Mouse (Mus musculus): ENCODE measurements at regions not wholly inside any gene's neighbourhood (a gene's known extent, or its start where the extent isn't known, plus 50 kb on each side); places are given as distances from the start of the nearest gene placed in this dataset.
A peak's percentile ranks its signal among the peaks of the same experiment; 100 is the strongest.
"Not testable (repeated sequence)": the region's sequence is repeated elsewhere in the genome, so short reads cannot be mapped to it uniquely, and the experiment has no call there.

DNA sequence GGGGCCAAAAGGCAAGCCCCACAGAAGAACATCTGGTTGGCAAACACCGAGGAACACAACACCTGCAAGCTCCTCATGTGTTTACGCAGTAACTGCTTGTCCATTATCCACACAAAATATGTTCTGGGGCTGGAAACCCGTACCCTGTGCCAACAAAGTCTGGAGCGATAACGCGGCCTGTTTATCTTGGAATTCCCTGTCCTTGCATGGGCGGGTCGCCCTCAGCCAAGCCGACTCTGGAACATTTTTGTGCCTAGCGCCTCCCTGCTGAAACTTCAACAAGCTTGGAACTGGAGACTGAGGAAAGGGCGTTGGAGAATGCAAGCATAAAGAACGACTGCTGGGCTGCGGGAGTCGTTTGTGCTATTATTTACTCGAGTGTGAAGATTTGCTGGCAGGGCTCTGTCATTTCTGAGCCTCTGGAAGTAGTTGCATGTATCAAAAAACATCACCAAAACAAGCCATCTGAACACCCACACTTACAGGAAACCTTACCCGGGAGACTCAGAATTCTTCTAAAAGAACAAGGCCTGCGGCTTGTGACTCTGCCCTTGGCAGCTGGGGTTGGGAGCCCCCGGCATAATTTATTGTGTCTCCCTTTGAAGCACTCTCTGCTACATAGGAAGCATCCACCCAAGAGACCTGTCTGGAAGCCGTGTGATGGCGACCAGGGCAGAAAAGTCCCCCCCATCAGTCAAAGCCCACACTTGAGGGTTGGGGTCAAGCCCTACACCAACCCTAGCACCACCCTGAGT, 338.3 kb upstream of the Rgma start:
- peak overlapping the region; percentile 63; the same call in 1 of the 2 replicates for H3K27ac ChIP-seq (replicated peaks)
- H3K9ac ChIP-seq: no peak overlapping the region
- ATAC-seq (ENCODE audit: insufficient number of reproducible peaks, low FRiP score, low TSS enrichment, low read depth): peak; percentile 76; the same call in 1 of the 2 replicates
- no peaks in the 10 kb centered on the region for H3K36me3 ChIP-seq
- no peak overlapping the region for H3K4me2 ChIP-seq (replicated peaks)
- WGBS: 45% methylated on average over 20 of the region's 20 CpGs
- H3K27me3 ChIP-seq: no peaks in the 10 kb centered on the region
- no peak overlapping the region for H3K4me3 ChIP-seq (replicated peaks)
- no peaks in the 10 kb centered on the region for H3K9me3 ChIP-seq (replicated peaks)
- peaks cover 19% of the 10 kb centered on the region for H3K4me1 ChIP-seq

DNA sequence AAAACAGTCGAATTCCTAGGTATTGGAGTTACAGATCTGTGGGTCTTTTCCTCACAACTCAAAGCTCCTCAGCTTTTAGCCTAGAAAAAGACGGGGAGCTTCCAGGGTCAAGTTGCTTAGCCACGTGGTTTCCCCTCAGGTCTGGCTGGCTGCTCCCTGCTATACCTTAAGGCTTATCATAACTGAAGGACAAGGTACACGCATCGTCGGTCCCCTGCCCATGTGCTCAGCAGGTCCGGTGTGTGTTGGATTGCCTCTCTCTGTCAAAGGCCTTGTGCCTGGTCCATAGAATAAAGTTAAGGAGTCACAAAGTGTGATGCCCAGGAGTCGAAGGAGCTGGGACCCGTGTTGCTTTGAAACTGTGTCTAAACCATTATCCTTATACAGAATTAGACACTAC, 337.7 kb upstream of the Rgma start:
- Histone ChIP-seq H3K9ac (no peak overlapping the region), H3K4me3 (replicated peaks) (no peak overlapping the region), H3K27me3 (no peaks in the 10 kb centered on the region), H3K4me2 (replicated peaks) (no peak overlapping the region), H3K4me1 (peaks cover 13% of the 10 kb centered on the region), H3K27ac (replicated peaks) (no peak overlapping the region), H3K36me3 (no peaks in the 10 kb centered on the region), H3K9me3 (replicated peaks) (no peaks in the 10 kb centered on the region)
- WGBS: 89% methylated on average over 9 of the region's 9 CpGs
- no peak for ATAC-seq (ENCODE audit: insufficient number of reproducible peaks, low FRiP score, low TSS enrichment, low read depth)

DNA sequence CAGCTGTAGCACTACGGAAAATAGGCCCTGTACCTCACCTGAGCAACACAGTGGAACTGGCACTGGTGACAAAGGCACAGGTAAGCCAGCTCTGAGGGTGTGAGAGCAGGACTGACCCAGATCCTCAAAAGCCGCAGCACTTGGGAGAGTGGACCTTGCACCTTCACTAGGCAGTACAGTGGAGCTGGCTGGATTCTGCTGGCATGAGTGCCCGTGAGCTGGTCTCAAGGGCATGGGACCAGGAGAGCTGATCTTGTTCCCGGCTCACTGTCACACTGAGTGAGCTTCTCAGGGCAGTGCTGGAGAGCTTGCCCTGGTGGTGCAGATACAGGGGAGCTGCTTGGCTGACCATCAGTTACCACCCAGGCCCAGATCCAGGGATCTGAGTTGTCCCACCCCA, 335.4 kb upstream of the Rgma start:
- Histone ChIP-seq H3K9ac (no peak overlapping the region), H3K9me3 (replicated peaks) (no peaks in the 10 kb centered on the region), H3K4me2 (replicated peaks) (no peak overlapping the region), H3K4me3 (replicated peaks) (no peak overlapping the region), H3K27me3 (no peaks in the 10 kb centered on the region), H3K36me3 (no peaks in the 10 kb centered on the region), H3K4me1 (peaks cover 9% of the 10 kb centered on the region), H3K27ac (replicated peaks) (no peak overlapping the region)
- WGBS: 92% methylated on average over 4 of the region's 4 CpGs
- no peak for ATAC-seq (ENCODE audit: insufficient number of reproducible peaks, low FRiP score, low TSS enrichment, low read depth)

DNA sequence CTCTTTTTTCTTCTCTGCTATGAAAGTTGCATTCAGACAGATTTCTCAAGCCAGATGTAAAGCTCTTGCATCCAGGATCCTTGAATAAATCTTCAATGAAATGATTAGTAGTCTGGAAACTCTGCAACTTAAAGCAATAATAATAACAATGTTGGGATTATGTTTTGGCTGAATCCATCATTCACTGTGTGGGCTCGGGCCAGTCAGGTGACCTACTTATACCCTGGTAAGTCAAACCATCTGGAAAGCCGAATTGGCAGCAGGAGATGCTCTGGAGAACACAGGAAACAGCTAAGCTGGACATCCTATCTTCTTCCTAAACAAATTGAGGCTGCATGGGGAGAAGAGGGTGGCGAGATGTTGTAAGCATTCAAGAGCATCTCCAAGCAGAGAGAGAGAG, 331.0 kb upstream of the Rgma start:
- Histone ChIP-seq H3K36me3 (no peaks in the 10 kb centered on the region), H3K27me3 (no peaks in the 10 kb centered on the region), H3K4me3 (replicated peaks) (no peak overlapping the region), H3K27ac (replicated peaks) (no peak overlapping the region), H3K4me2 (replicated peaks) (no peak overlapping the region), H3K9ac (no peak overlapping the region), H3K4me1 (peaks cover 3% of the 10 kb centered on the region; the same call in 1 of the 2 replicates), H3K9me3 (replicated peaks) (no peaks in the 10 kb centered on the region)
- ATAC-seq (ENCODE audit: insufficient number of reproducible peaks, low FRiP score, low TSS enrichment, low read depth): no peak
- 36% methylated on average over 3 of the region's 3 CpGs for WGBS

DNA sequence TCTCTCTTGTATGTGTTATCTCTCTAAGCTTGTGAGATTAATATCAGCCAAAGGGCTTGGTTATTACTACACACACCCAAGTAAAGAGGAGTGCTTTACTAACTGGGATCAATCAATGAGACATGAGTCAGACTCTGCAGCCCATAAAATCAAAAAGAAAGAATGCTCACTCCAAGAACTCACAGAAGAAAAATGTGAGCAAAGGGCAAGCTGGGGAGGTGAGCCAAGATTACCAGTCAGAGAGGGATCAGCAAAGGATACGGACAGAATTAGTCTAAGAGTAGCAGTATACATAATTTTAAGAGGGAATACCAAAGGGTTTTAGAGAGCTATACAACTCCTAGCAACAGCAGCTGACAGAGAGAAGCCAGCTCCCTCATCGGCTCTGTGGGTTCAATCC, 319.4 kb upstream of the Rgma start:
- 81% methylated on average over 2 of the region's 2 CpGs for WGBS
- H3K27ac ChIP-seq (replicated peaks): no peak overlapping the region
- no peaks in the 10 kb centered on the region for H3K9me3 ChIP-seq (replicated peaks)
- H3K4me2 ChIP-seq (replicated peaks): no peak overlapping the region
- no peak overlapping the region for H3K4me3 ChIP-seq (replicated peaks)
- no peaks in the 10 kb centered on the region for H3K36me3 ChIP-seq
- no peak overlapping the region for H3K9ac ChIP-seq
- ATAC-seq (ENCODE audit: insufficient number of reproducible peaks, low FRiP score, low TSS enrichment, low read depth): no peak
- H3K27me3 ChIP-seq: no peaks in the 10 kb centered on the region
- no peaks in the 10 kb centered on the region for H3K4me1 ChIP-seq

DNA sequence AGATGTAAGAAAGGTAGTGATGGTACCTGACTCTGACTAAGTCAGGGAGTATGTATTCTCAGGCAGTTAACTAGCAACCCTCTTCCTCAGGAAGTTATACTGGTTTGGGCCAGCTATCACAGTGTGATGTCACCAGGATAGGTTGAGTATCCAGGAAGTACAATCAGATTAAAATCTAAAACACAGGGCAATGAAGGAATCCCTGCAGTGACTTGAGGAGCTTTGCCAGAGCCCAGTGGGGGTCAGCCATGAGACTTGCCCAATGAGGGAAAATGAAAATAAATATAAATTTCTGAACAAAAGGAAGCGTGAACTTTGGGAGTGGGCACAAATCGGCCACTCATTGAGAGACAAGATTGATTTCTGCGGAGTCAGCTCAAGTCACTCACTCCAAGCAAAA, 311.8 kb upstream of the Rgma start:
- no peaks in the 10 kb centered on the region for H3K4me1 ChIP-seq
- no peak overlapping the region for H3K4me2 ChIP-seq (replicated peaks)
- no peak for ATAC-seq (ENCODE audit: insufficient number of reproducible peaks, low FRiP score, low TSS enrichment, low read depth)
- no peaks in the 10 kb centered on the region for H3K36me3 ChIP-seq
- no peaks in the 10 kb centered on the region for H3K9me3 ChIP-seq (replicated peaks)
- H3K27ac ChIP-seq (replicated peaks): no peak overlapping the region
- no peak overlapping the region for H3K4me3 ChIP-seq (replicated peaks)
- H3K27me3 ChIP-seq: no peaks in the 10 kb centered on the region
- WGBS: 90% methylated on average over 3 of the region's 3 CpGs
- no peak overlapping the region for H3K9ac ChIP-seq

DNA sequence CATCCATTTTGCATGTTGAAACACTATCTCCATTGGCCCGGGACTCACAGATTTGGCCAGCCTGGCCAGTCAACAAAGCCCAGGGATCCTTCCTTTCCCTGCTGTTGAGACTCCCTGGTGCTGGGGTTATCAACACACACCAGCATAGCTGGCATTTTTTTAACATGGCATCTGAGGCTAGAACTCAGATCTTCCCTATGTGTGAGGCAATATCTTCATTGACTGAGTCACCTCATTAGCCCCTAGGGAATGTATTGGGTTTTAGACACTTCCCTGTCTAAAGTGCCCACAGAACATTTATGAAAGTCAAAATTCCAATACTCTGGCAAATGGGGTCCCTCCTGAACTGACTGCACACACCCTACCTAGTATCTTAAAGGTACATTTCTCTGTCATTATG, 306.8 kb upstream of the Rgma start:
- no peaks in the 10 kb centered on the region for H3K9me3 ChIP-seq (replicated peaks)
- no peak for ATAC-seq (ENCODE audit: insufficient number of reproducible peaks, low FRiP score, low TSS enrichment, low read depth)
- H3K4me2 ChIP-seq (replicated peaks): no peak overlapping the region
- 83% methylated on average over 1 of the region's 1 CpGs for WGBS
- no peak overlapping the region for H3K27ac ChIP-seq (replicated peaks)
- H3K4me3 ChIP-seq (replicated peaks): no peak overlapping the region
- no peak overlapping the region for H3K9ac ChIP-seq
- H3K36me3 ChIP-seq: no peaks in the 10 kb centered on the region
- no peaks in the 10 kb centered on the region for H3K4me1 ChIP-seq
- no peaks in the 10 kb centered on the region for H3K27me3 ChIP-seq

DNA sequence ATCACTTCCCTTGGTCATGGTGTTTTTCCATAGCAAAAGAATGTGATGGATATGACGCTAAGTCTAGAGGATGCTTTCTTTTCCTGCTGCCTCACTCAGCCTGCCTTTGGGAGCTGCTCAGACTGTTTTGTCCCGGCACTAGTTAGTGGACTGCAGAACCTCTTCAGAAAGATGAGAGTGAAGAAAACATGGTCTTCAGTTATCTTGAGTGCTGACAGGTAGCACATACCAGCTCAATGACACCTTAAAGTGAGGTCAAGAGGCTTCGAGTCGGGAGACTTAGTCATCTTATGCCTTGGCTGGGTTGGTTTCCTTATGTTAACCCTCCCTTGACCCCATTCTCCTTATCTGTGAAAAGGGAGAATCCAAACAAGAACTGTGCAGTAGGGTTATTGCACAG, 306.0 kb upstream of the Rgma start:
- no peak overlapping the region for H3K4me2 ChIP-seq (replicated peaks)
- H3K4me3 ChIP-seq (replicated peaks): no peak overlapping the region
- H3K9ac ChIP-seq: no peak overlapping the region
- no peaks in the 10 kb centered on the region for H3K36me3 ChIP-seq
- H3K27me3 ChIP-seq: no peaks in the 10 kb centered on the region
- no peaks in the 10 kb centered on the region for H3K4me1 ChIP-seq
- no peak for ATAC-seq (ENCODE audit: insufficient number of reproducible peaks, low FRiP score, low TSS enrichment, low read depth)
- no peak overlapping the region for H3K27ac ChIP-seq (replicated peaks)
- WGBS: 77% methylated on average over 4 of the region's 4 CpGs
- H3K9me3 ChIP-seq (replicated peaks): no peaks in the 10 kb centered on the region

DNA sequence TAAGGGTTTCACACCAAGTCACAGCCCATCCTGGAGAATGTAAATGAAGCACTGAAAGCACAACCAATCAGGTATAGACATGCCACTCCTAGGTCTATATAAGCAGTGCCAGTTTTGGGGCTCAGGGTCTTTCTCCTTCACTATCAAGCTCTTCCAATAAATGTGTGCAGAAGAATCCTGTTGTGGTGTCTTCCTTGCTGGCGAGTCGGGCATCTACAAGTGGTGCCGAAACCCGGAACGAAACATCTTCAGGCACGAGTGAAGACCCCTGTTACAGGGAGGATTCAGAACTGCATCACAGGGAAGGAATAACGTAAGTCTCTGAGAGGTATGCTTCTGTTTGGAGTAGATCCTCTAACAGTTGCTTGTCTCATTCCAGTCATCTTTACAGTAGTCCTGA, 299.9 kb upstream of the Rgma start:
- not testable (repeated sequence) for H3K4me1 ChIP-seq; H3K9me3 ChIP-seq (replicated peaks); H3K27me3 ChIP-seq; H3K36me3 ChIP-seq; H3K9ac ChIP-seq; H3K4me3 ChIP-seq (replicated peaks); ATAC-seq (ENCODE audit: insufficient number of reproducible peaks, low FRiP score, low TSS enrichment, low read depth); H3K27ac ChIP-seq (replicated peaks); H3K4me2 ChIP-seq (replicated peaks)
- 94% methylated on average over 7 of the region's 7 CpGs for WGBS

DNA sequence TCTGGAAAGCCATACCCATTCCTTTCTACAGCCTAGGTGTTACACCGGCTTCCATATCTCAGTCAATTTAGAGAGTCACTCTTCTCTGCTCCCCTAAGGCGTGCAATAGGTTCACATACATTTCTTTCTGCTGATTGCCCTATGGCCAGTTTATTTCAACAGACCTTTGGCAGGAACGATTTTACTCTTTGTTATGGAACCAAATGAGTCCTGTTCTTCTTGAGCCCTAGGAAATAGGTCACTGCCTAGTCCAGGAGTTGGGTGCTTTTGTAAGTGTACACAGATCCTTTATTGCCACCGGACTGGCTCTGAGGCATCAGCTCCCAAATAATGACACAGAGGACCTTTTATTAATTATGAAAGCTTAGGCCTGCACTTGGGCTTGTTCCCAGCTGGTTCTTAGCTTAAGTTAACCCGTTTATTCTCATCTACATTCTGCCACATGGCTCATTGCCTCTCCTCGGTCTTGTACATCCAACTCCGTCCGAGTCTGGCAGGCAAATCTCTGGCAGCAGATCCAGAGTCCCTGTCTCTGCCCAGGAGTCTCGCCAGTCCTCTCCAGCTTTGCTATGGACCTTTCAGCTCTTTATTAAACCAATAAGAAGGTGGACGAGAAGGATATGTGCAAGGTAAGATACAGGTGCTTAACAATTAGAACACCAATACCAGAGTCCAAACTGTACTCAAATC, 287.7 kb upstream of the Rgma start:
- Histone ChIP-seq H3K4me3 (replicated peaks) (no peak overlapping the region), H3K9ac (no peak overlapping the region), H3K9me3 (replicated peaks) (no peaks in the 10 kb centered on the region), H3K36me3 (no peaks in the 10 kb centered on the region), H3K4me1 (no peaks in the 10 kb centered on the region), H3K27ac (replicated peaks) (no peak overlapping the region), H3K4me2 (replicated peaks) (no peak overlapping the region), H3K27me3 (no peaks in the 10 kb centered on the region)
- ATAC-seq (ENCODE audit: insufficient number of reproducible peaks, low FRiP score, low TSS enrichment, low read depth): no peak
- 76% methylated on average over 10 of the region's 10 CpGs for WGBS

DNA sequence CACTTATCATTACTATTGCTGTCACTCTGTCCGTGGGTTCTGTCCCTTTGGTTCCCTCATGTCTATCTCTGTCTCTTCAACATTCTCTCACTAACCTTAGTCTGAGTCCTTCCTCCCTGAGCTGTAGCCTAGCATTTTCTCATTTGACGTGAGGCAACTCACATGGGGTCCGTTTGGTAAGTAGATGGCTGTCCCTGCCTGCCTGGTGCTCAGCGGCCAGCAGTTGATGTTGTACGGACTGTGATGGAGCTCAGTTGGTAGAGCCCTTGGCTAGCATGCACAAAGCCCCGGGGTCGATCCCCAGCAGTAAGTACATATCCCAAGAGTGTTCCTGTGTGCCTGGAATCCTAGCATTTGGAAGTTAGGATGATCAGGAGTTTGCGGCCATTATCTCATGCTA, 287.0 kb upstream of the Rgma start:
- Histone ChIP-seq H3K4me3 (replicated peaks) (no peak overlapping the region), H3K4me2 (replicated peaks) (no peak overlapping the region)

DNA sequence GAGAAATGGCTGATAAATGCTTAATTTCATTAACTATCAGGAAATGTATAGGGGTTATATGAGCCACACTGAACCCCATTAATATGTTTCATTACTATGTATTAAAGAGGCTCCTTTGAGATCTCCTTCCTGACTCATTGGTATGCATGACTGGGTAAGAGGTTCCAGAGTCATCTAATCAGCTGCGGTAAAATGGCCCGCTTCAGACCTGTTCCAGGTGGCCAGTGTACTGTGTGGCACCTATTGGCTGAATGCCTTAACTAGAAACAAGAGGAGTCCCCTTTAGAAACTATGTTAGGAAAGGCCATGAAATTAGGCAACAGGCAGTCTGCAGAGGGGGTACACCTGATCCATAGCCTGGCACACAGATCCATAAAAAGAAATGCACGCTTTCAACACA, 283.6 kb upstream of the Rgma start:
- Histone ChIP-seq H3K9me3 (replicated peaks) (no peaks in the 10 kb centered on the region), H3K9ac (no peak overlapping the region), H3K4me2 (replicated peaks) (no peak overlapping the region), H3K27me3 (no peaks in the 10 kb centered on the region), H3K4me1 (no peaks in the 10 kb centered on the region), H3K4me3 (replicated peaks) (no peak overlapping the region), H3K27ac (replicated peaks) (no peak overlapping the region), H3K36me3 (no peaks in the 10 kb centered on the region)
- WGBS: 81% methylated on average over 3 of the region's 3 CpGs
- ATAC-seq (ENCODE audit: insufficient number of reproducible peaks, low FRiP score, low TSS enrichment, low read depth): no peak

More for the DNA sequence above, 287.0 kb upstream of the Rgma start:
- H3K27me3 ChIP-seq: no peaks in the 10 kb centered on the region
- H3K9me3 ChIP-seq (replicated peaks): no peaks in the 10 kb centered on the region
- no peak for ATAC-seq (ENCODE audit: insufficient number of reproducible peaks, low FRiP score, low TSS enrichment, low read depth)
- no peak overlapping the region for H3K27ac ChIP-seq (replicated peaks)
- no peak overlapping the region for H3K9ac ChIP-seq
- H3K4me1 ChIP-seq: no peaks in the 10 kb centered on the region
- no peaks in the 10 kb centered on the region for H3K36me3 ChIP-seq
- 90% methylated on average over 8 of the region's 8 CpGs for WGBS

Measured in embryonic facial prominence, embryonic 15.5 days (tissue).